Mouse (Mus musculus) lung, postnatal 0 days (tissue): ENCODE results near the gene Rc3h1.

Experiments used
- CTCF ChIP-seq: IDR thresholded peaks from 2 replicates; pipeline ENCODE4 v1.5.1; 2016; ENCODE audit warnings: antibody characterized with exemption, mild to moderate bottlenecking
- EP300 ChIP-seq: IDR thresholded peaks from 2 replicates; pipeline ENCODE4 v1.6.1; 2016; ENCODE audit warnings: antibody characterized with exemption, mild to moderate bottlenecking, control low read depth

GRCm38 (mm10) chr1:160982887-160983286 lies 76.7 kb downstream of the Rc3h1 start:
- no peak for TF ChIP-seq CTCF
- TF ChIP-seq EP300, result no peak
